Mouse (Mus musculus) MEL-GATA-1-ER (cell line): ENCODE results near the gene Scp2.

Experiments used
- DNase-seq: peaks from one replicate; pipeline ENCODE4 v3.0.0-alpha.2; 2012; ENCODE audit warnings: low read depth; ENCODE audit errors: extremely low read depth

Gene Scp2

GRCm38 (mm10) chr4:108060774-108061173, 84.0 kb downstream of the Scp2 start:
- no peak for DNase-seq

GRCm38 (mm10) chr4:108059601-108060379, 85.0 kb downstream of the Scp2 start:
- DNase-seq = no peak

- no peak for DNase-seq
Observed at GRCm38 (mm10) chr4:108058166-108058565, 86.6 kb downstream of the Scp2 start.

- no peak for DNase-seq
Observed at GRCm38 (mm10) chr4:108057247-108057646, 87.6 kb downstream of the Scp2 start.

GRCm38 (mm10) chr4:108055873-108056272, 88.9 kb downstream of the Scp2 start:
- no peak for DNase-seq

GRCm38 (mm10) chr4:108052673-108053072, 92.1 kb downstream of the Scp2 start:
- DNase-seq = no peak

- no peak for DNase-seq
Observed at GRCm38 (mm10) chr4:108051687-108052274, 93.0 kb downstream of the Scp2 start.

- no peak for DNase-seq
Observed at GRCm38 (mm10) chr4:108046136-108046535, 98.7 kb downstream of the Scp2 start.

- no peak for DNase-seq
Observed at GRCm38 (mm10) chr4:108045136-108046107, 99.4 kb downstream of the Scp2 start.

GRCm38 (mm10) chr4:108037027-108037426, 107.8 kb downstream of the Scp2 start:
- no peak for DNase-seq

- DNase-seq = no peak
Observed at GRCm38 (mm10) chr4:108033041-108033764, 111.6 kb downstream of the Scp2 start.

- DNase-seq = no peak
Observed at GRCm38 (mm10) chr4:108032352-108032849, 112.4 kb downstream of the Scp2 start.

- no peak for DNase-seq
Observed at GRCm38 (mm10) chr4:108031502-108032351, 113.1 kb downstream of the Scp2 start.

GRCm38 (mm10) chr4:108030888-108031501, 113.8 kb downstream of the Scp2 start:
- no peak for DNase-seq

GRCm38 (mm10) chr4:108026193-108026592, 118.6 kb downstream of the Scp2 start:
- DNase-seq = peak; percentile 49

GRCm38 (mm10) chr4:108025269-108025668, 119.5 kb downstream of the Scp2 start:
- peak; percentile 28 for DNase-seq

- no peak for DNase-seq
Observed at GRCm38 (mm10) chr4:108024641-108025040, 120.2 kb downstream of the Scp2 start.

GRCm38 (mm10) chr4:108023186-108023585, 121.6 kb downstream of the Scp2 start:
- no peak for DNase-seq

- no peak for DNase-seq
Observed at GRCm38 (mm10) chr4:108020178-108020577, 124.6 kb downstream of the Scp2 start.
